8 mouse cellular contexts compared by ENCODE assay signal in the genomic region with DNA sequence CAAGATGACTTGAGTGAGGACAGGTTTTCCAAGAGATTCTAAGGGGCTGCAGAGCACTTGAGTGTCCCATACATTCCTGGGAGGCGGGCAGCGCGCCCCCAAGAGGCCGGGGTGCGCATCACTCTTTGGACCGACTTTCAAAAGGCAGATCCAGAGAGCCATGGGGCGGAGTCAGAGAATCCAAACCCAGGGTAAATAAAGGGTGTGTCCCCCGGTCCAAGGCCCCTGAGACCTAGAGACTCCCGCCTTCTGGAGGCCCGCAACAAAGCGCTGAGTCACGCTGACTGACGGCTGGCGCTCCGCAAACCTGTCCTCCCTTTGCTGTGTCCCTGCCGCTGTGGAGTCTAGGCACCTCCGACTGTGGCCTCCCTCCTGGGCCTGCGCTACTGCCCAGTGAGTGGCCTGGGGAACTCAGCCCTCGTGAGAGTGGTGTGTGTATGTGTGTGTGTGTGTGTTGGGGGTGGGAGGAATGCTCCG. TPM values are rescaled to one million over a fixed set of nuclear protein-coding genes. Genes with fewer than 3 reads are reported as not detected.
DNase-seq lines count a peak whose midpoint lies in the region; ATAC-seq lines count a peak whose summit lies in the region.

A gene (plus strand): TSS at position 87 of the 477 bp plus-strand sequence.

- peak; percentile 65 for DNase-seq in WW6 (ENCODE audit: low read depth, low spot score)
- DNase-seq in cerebellum, postnatal 25 days, result peak; percentile 41 to 42
- peak; percentile 13 to 18 for DNase-seq in frontal cortex, postnatal 25 days (ENCODE audit: low spot score in 2 of 2)
- peak; percentile 12 to 17 for DNase-seq in layer of hippocampus, postnatal 25 days (ENCODE audit: extremely low spot score in 1 of 2, low spot score in 1 of 2)
- peak; percentile 84 for DNase-seq in lung, postnatal 10 days
- DNase-seq in ovary, postnatal 14 days (ENCODE audit: low spot score), result peak; percentile 17
- DNase-seq in thymus, postnatal 14 days, result peak; percentile 12

- peaks cover 7% of the 10 kb centered on the region; the same call in 1 of the 2 replicates for H3K27me3 ChIP-seq in hindbrain, embryonic 12.5 days

- peak; percentile 81 for ATAC-seq in hindbrain, embryonic 12.5 days (ENCODE audit: low FRiP score)

- H3K27ac ChIP-seq in hindbrain, embryonic 12.5 days, result no peak within 1 kb of the TSS

- peak within 1 kb of the TSS; percentile 53 for H3K4me2 ChIP-seq in hindbrain, embryonic 12.5 days (replicated peaks)

- 17% methylated on average over 20 of the region's 20 CpGs for WGBS in hindbrain, embryonic 12.5 days

- H3K9ac ChIP-seq in hindbrain, embryonic 12.5 days, result no peak within 1 kb of the TSS; the same call in 1 of the 2 replicates

- H3K36me3 ChIP-seq in hindbrain, embryonic 12.5 days, result no peaks in the 10 kb centered on the region

- no peaks in the 10 kb centered on the region for H3K4me1 ChIP-seq in hindbrain, embryonic 12.5 days

- no peaks in the 10 kb centered on the region for H3K9me3 ChIP-seq in hindbrain, embryonic 12.5 days (replicated peaks)

- peak within 1 kb of the TSS; percentile 35 for H3K4me3 ChIP-seq in hindbrain, embryonic 12.5 days

RNA-seq across cellular contexts. Expression of the gene that starts here (rescaled TPM):
- polyA plus RNA-seq in hindbrain, embryonic 12.5 days (2016; fragmentation: Nextera tagmentation; extraction: Ambion mirVana), result 4.3 and 6.5 TPM in 2 replicates
- total RNA-seq in layer of hippocampus, postnatal 25 days (2021), result 1 to 10 TPM; 5.2 to 5.9 TPM

Comparison
In these comparisons a context has a peak if more than half of its experiments do, and no peak if none do; other contexts are left out.
1. DNase-seq: peak in every context shown above with its lines; median percentile 84 in lung, postnatal 10 days; 65 in WW6; 42 in cerebellum, postnatal 25 days; 17 in ovary, postnatal 14 days; 16 in frontal cortex, postnatal 25 days; 14 in layer of hippocampus, postnatal 25 days; 12 in thymus, postnatal 14 days.